Mouse (Mus musculus): ENCODE results near the gene Spdl1. TPM values are rescaled to one million over a fixed set of nuclear protein-coding genes. Genes with fewer than 3 reads are reported as not detected.

Gene Spdl1
- under 1 TPM in 3 of 4 experiments, not detected in 1; 0.12 to 0.26 (median 0.22) TPM for total RNA-seq (2022)

DNA sequence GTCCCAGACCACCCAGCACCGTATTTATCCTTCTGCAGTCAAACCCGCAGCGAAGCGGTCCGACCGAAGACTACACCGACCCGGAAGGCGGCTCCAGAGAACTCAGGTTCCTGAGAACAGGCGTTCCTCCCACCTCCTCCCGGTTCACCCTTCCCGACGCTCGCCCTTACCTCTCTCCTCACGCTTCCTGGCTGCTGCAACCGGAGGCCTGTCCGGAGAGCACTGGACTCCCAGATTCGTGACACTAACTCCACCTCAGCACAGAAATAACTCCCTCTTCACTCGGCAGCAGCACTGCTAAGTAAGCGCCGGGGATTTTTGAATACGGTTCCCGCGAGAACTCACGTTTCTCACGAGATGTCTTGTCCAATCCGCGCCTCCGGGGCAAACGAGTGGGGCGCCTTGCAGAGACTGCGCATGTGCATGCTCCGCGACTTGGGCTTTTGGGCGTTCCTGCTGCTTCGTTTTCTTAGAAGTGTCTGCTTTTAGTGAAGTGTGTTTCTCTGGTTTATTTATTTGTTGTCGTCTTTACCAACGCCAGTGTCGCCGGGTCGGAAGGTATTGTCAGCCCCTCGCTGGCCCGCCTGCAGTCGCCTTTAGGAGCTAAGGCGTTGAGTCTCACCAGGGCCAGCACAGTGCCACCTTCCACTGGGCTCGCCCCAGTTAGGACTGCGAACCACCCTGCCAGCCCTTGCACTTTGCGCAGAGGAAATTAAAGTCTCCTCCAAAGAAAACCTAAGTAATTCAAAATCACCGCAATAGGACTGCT, at the start of gene Spdl1:
Gene Spdl1 (minus strand): TSS at position 324 of the 769 bp plus-strand sequence.
- DNase-seq (ENCODE audit: low spot score): peak; percentile 97

GRCm38 (mm10) chr11:34881528-34881927, 48.1 kb upstream of the Spdl1 start:
- no peak for DNase-seq (ENCODE audit: low spot score)

GRCm38 (mm10) chr11:34879678-34880077, 46.2 kb upstream of the Spdl1 start:
- no peak for DNase-seq (ENCODE audit: low spot score)

DNA sequence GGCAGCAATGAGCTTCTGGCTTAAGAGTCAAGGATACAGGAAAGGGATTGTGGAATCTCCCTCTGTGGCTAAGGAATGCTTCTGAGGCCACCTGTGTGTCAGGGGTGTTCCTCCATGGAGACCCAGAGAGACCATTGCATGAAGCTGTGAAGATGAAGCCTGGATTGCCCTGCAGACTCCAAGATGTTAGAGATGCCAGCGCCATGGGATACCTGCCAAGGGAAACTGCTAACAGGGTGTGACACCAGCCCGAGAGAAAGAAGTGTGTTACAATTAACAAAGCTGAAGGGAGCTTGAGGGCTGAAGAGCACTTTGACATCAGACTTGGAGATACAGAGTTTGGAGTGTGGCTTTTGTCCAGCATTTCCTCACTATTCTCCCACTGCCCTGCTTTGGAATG, 40.4 kb upstream of the Spdl1 start:
- DNase-seq (ENCODE audit: low spot score): no peak

DNA sequence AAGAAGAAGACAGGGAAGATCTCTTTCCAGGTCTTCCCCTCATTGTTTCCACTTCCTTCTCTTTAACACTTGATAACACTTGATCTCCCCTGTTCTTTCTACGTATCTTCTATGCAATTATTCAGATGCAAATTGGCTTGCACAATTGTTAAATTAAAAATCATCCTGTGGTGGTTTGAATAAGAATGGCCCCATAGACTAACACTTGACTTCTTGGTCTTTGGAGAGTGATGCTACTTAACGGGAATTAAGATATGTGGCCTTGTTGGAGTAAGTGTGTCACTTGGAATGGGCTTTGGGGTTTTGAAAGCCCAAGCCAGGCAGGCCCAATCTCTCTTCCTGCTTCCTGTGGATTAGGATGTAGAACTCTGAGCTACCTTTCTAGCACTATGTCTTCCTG, 39.0 kb upstream of the Spdl1 start:
- DNase-seq (ENCODE audit: low spot score): no peak

GRCm38 (mm10) chr11:34871991-34872390, 38.5 kb upstream of the Spdl1 start:
- no peak for DNase-seq (ENCODE audit: low spot score)

- peak; percentile 31 for DNase-seq (ENCODE audit: low spot score)
These were observed 38.0 kb upstream of the Spdl1 start for GRCm38 (mm10) chr11:34871456-34871855.

DNA sequence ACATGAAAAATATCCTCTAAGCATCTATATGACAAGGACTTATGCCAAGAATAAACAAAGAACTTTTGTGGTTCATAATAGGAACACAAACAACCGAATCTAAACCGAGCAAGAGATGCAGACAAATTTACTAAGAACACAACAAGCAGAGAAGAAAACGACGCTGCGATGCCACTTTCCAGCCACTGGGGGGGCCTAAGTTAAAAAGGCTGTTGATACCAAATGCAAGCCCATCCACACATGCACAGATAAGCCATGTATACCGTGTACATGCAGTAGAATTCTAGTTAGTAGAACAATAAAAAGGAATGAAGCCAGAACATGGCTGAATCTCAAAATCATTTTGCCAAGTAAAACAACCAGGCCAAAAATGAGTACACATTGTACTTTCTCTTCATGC, 35.2 kb upstream of the Spdl1 start:
- DNase-seq (ENCODE audit: low spot score): no peak

DNA sequence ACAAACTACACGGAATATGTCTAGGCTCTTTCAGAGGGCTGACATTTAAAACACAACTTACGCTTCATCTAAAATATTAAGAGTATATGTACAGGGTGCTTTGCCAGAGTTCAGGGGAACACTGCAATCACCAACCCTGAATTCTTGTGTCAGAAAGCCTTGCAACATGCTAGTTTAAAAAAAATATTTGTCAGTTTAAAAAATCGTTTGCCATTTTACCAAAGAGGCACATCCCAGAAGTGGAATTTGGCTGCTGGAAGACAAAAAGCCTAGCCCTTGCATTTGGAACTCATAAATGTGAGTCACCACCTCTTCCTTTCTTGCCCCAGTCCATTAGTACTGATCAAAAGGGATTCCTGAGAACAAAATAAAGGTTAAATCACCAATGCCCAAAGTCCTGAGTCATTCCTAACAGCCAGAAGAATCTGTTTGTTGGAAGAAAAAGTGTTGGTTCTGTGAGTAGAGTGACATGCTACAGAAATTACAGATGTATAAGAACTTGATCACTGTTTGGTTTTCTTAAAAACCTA, 32.4 kb upstream of the Spdl1 start:
- DNase-seq (ENCODE audit: low spot score): no peak

DNA sequence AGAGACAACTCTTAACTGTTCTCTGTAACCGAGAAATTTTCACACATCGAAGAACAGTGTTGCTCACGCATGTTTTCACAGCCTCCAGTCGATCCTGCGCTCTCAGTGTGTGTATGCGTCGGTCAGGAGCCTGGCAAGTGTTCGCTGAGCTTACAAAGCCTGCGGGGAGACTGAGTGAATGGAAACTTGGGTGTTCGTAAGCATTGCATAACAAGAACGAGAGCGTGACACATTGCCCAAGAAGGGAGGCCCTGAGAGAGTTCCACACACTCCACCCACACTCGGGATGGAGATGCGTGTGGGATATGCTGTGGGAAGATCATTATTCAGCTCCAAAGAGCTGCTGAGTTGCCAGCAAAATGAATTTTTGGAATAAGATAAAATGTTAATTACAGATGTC, 31.7 kb upstream of the Spdl1 start:
- DNase-seq (ENCODE audit: low spot score): peak; percentile 47

GRCm38 (mm10) chr11:34856652-34857051, 23.2 kb upstream of the Spdl1 start:
- DNase-seq (ENCODE audit: low spot score): no peak

GRCm38 (mm10) chr11:34846268-34846652, 12.8 kb upstream of the Spdl1 start:
- no peak for DNase-seq (ENCODE audit: low spot score)

DNA sequence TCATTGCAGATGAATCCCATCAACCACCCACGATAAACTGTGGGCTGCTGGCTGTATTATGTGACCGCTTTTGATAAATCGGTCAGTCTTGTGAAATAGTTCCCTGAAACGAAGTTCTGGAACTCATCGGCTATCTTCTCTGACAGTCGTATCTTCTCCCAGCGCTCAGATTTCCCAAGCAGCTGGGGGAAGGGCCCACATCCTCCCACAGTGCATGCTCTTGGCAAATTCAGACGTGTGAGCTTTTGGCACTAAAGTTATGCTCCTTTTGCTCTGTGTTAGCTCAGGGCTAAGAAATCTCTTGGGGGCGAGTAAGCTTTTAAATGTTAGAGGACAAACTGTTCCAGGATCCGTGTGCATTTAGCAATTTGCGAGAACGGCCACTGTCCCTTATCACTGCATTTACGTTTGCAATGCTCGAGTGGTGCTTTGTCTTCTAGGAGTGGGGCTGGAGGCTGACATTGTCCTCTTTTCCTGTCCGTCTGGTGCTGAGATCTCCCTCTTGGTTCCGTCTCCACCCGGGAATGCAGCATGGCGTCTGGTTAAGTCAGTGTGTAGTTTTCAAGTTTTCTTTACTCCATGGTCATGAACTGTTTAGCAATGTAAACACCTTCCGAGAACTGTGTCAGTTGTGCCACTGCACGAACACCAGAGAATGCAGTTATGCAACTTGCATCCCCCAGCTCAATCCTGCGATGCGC, 12.3 kb upstream of the Spdl1 start:
- peak; percentile 73 for DNase-seq (ENCODE audit: low spot score)

DNA sequence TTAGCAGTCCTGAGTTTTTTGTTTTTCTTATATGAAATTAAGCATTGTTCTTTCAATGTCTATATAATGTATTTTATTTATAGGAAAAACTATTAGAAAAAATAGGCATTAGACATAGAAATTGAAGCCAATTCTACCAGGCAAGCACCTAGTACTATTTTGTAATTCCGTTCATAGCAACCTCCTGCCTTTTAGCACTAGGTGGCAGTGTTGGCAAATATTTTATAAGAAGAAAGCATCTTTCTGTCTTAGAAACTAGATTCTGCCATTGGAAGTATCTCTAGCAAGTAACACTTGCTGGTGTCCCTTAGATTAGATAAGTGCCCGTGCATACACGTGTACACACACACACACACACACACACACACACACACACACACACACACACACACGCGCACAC, 10.1 kb upstream of the Spdl1 start:
- DNase-seq (ENCODE audit: low spot score): peak; percentile 41

- no peak for DNase-seq (ENCODE audit: low spot score)
These were observed 6.8 kb upstream of the Spdl1 start for GRCm38 (mm10) chr11:34840283-34840682.

DNA sequence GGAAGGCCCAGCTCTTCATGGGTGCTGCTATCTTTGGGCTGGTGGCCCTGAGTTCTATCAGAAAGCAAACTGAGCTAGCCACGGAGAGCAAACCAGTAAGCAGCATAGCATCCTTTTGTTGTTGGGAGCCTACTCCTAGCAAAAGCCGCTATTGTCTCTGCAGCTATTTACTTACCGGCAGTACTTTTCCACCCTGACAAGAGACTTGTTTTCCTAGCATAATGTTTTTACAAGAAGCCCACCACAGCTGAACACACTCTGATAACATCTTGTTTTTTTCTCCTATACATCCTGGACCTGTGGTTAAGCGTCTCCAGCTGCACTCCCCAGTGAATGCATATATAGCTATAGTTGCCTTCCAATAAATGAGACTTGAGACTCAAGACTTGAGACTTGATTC, 5.6 kb upstream of the Spdl1 start:
- no peak for DNase-seq (ENCODE audit: low spot score)

DNA sequence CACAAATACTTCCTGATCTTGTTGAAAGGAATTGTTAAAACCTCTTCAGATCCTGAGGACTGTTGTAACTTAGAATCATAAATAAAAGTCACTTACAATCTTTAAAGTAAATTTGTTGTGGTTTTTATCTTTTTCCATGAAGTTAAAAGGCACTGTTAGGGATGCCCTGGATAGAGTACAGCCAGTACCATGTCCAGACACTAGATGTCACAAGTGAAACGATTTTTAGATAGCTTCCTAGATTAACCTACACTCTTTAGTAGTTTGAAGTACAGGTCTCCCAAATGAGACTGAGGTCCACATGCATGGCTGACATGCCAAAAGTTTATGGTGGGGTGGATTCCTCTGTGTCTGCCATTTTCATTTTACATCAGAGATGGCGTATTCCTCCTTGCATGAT, 2.8 kb upstream of the Spdl1 start:
- DNase-seq (ENCODE audit: low spot score): no peak

DNA sequence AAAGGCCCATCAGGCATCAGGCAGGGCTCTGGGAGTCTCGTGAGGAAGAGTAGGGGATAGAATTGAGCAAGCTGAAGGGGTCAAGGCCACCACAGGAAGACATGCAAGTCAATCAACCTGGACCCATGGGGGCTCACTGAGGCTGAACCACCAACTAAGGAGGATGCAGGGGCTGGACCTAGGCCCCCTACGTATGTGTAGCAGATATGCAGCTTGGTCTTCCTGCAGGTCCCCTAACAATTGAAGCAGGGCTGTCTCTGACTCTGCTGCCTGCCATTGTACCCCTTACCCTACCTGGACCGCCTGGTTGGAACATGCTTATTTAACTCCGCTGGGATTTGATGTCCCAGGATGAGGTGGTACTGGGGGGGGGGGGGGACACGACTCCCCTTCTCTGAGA, 763 bp downstream of the Spdl1 start:
- DNase-seq (ENCODE audit: low spot score): no peak

DNA sequence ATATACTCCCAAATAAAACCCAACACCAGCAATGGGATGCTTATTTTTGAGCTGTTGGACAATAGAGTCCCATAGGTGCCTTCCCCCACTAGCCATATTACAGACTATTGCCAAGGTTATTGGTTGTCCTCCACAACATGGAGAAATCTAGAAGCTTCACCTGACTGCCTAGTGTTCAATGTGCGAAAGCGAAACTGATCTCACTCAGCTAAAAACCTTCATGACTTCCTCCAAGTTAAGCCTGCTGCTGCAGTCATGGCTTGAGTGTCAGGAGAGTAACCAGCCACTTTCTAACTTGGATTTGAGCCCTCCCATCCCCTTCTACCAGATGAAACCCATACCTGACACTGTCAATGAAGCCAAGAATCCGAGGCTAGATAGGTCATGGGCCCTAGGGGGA, 5.6 kb downstream of the Spdl1 start:
- no peak for DNase-seq (ENCODE audit: low spot score)

DNA sequence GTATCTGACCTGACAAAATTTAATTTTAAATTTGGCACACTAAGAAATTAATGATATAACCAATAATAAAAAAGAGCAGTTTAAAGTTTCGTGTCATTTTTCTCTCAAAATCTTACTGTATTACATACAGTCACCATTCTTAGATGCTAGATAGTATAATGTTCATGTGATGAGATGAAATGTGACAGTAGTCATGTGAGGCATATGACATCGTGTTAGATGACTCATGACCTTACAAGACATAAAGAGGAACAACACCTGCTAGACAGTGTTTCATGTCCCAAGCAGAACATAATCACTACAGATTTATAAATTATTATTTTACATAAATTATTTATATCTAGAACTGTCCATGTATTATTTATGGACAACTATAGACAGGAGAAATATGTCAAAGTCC, 6.5 kb downstream of the Spdl1 start:
- DNase-seq (ENCODE audit: low spot score): no peak

- peak; percentile 15 for DNase-seq (ENCODE audit: low spot score)
These were observed 8.7 kb downstream of the Spdl1 start for GRCm38 (mm10) chr11:34824791-34825190.

- DNase-seq (ENCODE audit: low spot score): peak; percentile 9
These were observed 18.7 kb downstream of the Spdl1 start for GRCm38 (mm10) chr11:34814767-34815166.

GRCm38 (mm10) chr11:34814319-34814718, 19.1 kb downstream of the Spdl1 start:
- no peak for DNase-seq (ENCODE audit: low spot score)
